Mouse (Mus musculus) myocyte (in vitro differentiated cells): ENCODE data around the gene Aldh1a7. TPM values are rescaled to one million over a fixed set of nuclear protein-coding genes. Genes with fewer than 3 reads are reported as not detected.
"Not testable (repeated sequence)": the region's sequence is repeated elsewhere in the genome, so short reads cannot be mapped to it uniquely, and the experiment has no call there.

Experiments used
- H3K27me3 ChIP-seq: one replicate; pipeline ENCODE4 v1.6.1; 2011; ENCODE audit not compliant: control insufficient read depth, insufficient read depth, insufficient read length
- H3K36me3 ChIP-seq: one replicate; pipeline ENCODE4 v1.6.1; 2011; ENCODE audit not compliant: control insufficient read depth, insufficient read depth
- H3K4me2 ChIP-seq: one replicate; pipeline ENCODE4 v1.6.1; 2011; ENCODE audit warnings: low read depth, control low read depth
- H3K4me3 ChIP-seq: one replicate; pipeline ENCODE4 v1.5.1; 2011; ENCODE audit warnings: mild to moderate bottlenecking, control low read depth, moderate library complexity
- H3K79me2 ChIP-seq: one replicate; pipeline ENCODE4 v1.6.1; 2011; ENCODE audit not compliant: control insufficient read depth, insufficient read depth
- H3ac ChIP-seq: one replicate; pipeline ENCODE4 v1.6.1; 2011; ENCODE audit not compliant: control insufficient read depth, insufficient read length
- CEBPB ChIP-seq: IDR thresholded peaks from 2 replicates; pipeline ENCODE4 v1.6.1; 2011; ENCODE audit warnings: mild to moderate bottlenecking, moderate library complexity; ENCODE audit not compliant: poor library complexity, insufficient read depth, severe bottlenecking
- E2F4 ChIP-seq: IDR thresholded peaks from one replicate; pipeline ENCODE4 v1.6.1; 2011; ENCODE audit warnings: mild to moderate bottlenecking, control low read depth, moderate library complexity; ENCODE audit not compliant: insufficient read depth
- MAX ChIP-seq: IDR thresholded peaks from one replicate; pipeline ENCODE4 v1.6.1; 2011; ENCODE audit warnings: low read depth, mild to moderate bottlenecking, control low read depth
- MYOD1 ChIP-seq, 3 experiments: IDR thresholded peaks; one replicate each; pipeline ENCODE4 v1.6.1; 2011; ENCODE audit warnings: control low read depth in 2 of 3, low read depth in 2 of 3, mild to moderate bottlenecking in 2 of 3, moderate library complexity in 1 of 3; ENCODE audit not compliant: insufficient read length in 2 of 3, control insufficient read depth in 1 of 3
- MYOG ChIP-seq, 3 experiments: IDR thresholded peaks; one replicate each; pipeline ENCODE4 v1.6.1; 2011; ENCODE audit warnings: control low read depth in 2 of 3, low read depth in 2 of 3, mild to moderate bottlenecking in 2 of 3; ENCODE audit not compliant: insufficient read length in 2 of 3, control insufficient read depth in 1 of 3, insufficient read depth in 1 of 3
- POLR2A ChIP-seq: IDR thresholded peaks from one replicate; pipeline ENCODE4 v1.6.1; 2011; ENCODE audit warnings: low read depth, mild to moderate bottlenecking, control low read depth, moderate library complexity; ENCODE audit not compliant: insufficient read length
- POLR2AphosphoS2 ChIP-seq: IDR thresholded peaks from one replicate; pipeline ENCODE4 v1.6.1; 2011; ENCODE audit warnings: low read depth, control low read depth; ENCODE audit not compliant: insufficient read length
- REST ChIP-seq: IDR thresholded peaks from one replicate; pipeline ENCODE4 v1.6.1; 2011; ENCODE audit warnings: mild to moderate bottlenecking, control low read depth, moderate library complexity; ENCODE audit not compliant: insufficient read depth, insufficient read length
- SRF ChIP-seq: IDR thresholded peaks from one replicate; pipeline ENCODE4 v1.6.1; 2011; ENCODE audit warnings: low read depth; ENCODE audit not compliant: control insufficient read depth, insufficient read length
- TCF12 ChIP-seq: IDR thresholded peaks from one replicate; pipeline ENCODE4 v1.6.1; 2011; ENCODE audit warnings: mild to moderate bottlenecking, control low read depth; ENCODE audit not compliant: poor library complexity, insufficient read depth, severe bottlenecking
- TCF3 ChIP-seq: IDR thresholded peaks from one replicate; pipeline ENCODE4 v1.6.1; 2011; ENCODE audit warnings: low read depth, control low read depth; ENCODE audit not compliant: insufficient read length
- USF1 ChIP-seq: IDR thresholded peaks from one replicate; pipeline ENCODE4 v1.6.1; 2011; ENCODE audit warnings: low read depth, mild to moderate bottlenecking, control low read depth, moderate library complexity
- polyA plus RNA-seq: library from polyadenylated mRNA; unstranded; fragments of >200 nt; fragmentation: generic; extraction: Trizol; gene quantifications from one replicate; pipeline ENCODE4 v1.2.1, GENCODE M21; 2012; ENCODE audit warnings: missing spikeins

The Aldh1a7 gene
- polyA plus RNA-seq, 1 experiment = not detected

- Histone ChIP-seq H3ac (no peak overlapping the region), H3K27me3 (no peaks in the 10 kb centered on the region), H3K4me2 (no peak overlapping the region), H3K79me2 (no peaks in the 10 kb centered on the region), H3K4me3 (no peak overlapping the region), H3K36me3 (no peaks in the 10 kb centered on the region)
- no peak for TF ChIP-seq MYOG (IDR thresholded peaks at IDR 0.05; ENCODE audit: control insufficient read depth in 1 of 3, insufficient read depth in 1 of 3, insufficient read length in 2 of 3, low read depth in 2 of 3)
- TF ChIP-seq TCF3 = no peak
- TF ChIP-seq MYOD1 (IDR thresholded peaks at IDR 0.05; ENCODE audit: control insufficient read depth in 1 of 3, insufficient read length in 2 of 3, low read depth in 2 of 3) = no peak
- TF ChIP-seq TCF12 = no peak
- TF ChIP-seq E2F4 = no peak
- no peak for TF ChIP-seq SRF
- no peak for TF ChIP-seq POLR2AphosphoS2
- TF ChIP-seq REST = no peak
- no peak for TF ChIP-seq CEBPB
- no peak for TF ChIP-seq POLR2A
- no peak for TF ChIP-seq USF1
- TF ChIP-seq MAX = no peak
These were observed 77.4 kb downstream of the Aldh1a7 start for GRCm38 (mm10) chr19:20650008-20650407.

- H3K36me3 ChIP-seq, H3K27me3 ChIP-seq, H3K79me2 ChIP-seq, H3K4me2 ChIP-seq, H3ac ChIP-seq, H3K4me3 ChIP-seq: not testable (repeated sequence)
These were observed 79.9 kb downstream of the Aldh1a7 start for GRCm38 (mm10) chr19:20647496-20647895.

DNA sequence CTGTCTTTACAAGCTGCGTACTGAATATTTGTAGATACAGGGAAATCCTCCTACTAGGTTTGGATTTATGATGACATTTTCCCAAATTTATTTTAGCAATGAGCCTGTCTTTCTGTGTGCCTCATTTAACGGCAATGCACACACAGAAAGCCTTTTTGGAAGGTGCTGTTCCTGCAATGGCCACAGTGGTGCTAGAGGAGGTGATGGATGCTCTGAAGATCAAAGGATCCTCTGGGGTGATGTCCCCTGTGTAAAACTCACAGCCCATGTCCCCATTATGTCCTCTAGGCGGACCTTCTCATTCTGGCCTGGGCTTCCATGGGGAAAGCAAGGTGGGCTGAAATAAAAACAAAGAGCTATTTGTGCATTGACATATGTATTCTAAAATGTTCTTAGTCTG, 83.0 kb downstream of the Aldh1a7 start:
- H3K4me3 ChIP-seq = no peak overlapping the region
- no peaks in the 10 kb centered on the region for H3K36me3 ChIP-seq
- no peaks in the 10 kb centered on the region for H3K27me3 ChIP-seq
- H3K4me2 ChIP-seq = no peak overlapping the region
- H3ac ChIP-seq = no peak overlapping the region
- TF ChIP-seq TCF12 (no peak), MYOD1 (IDR thresholded peaks at IDR 0.05; ENCODE audit: control insufficient read depth in 1 of 3, insufficient read length in 2 of 3, low read depth in 2 of 3) (no peak), MAX (no peak), TCF3 (no peak), REST (no peak), USF1 (no peak), CEBPB (no peak), E2F4 (no peak), SRF (no peak), POLR2AphosphoS2 (no peak), MYOG (IDR thresholded peaks at IDR 0.05; ENCODE audit: control insufficient read depth in 1 of 3, insufficient read depth in 1 of 3, insufficient read length in 2 of 3, low read depth in 2 of 3) (no peak), POLR2A (no peak)
- H3K79me2 ChIP-seq = no peaks in the 10 kb centered on the region

Other genes with a start within 250 kb of the Aldh1a7 start
- gene Aldh1a1, start 234.8 kb downstream of the Aldh1a7 start, polyA plus RNA-seq = not detected
- gene Tmc1, start 226.6 kb upstream of the Aldh1a7 start, polyA plus RNA-seq = not detected